Mouse (Mus musculus): ENCODE results near the gene Tmem47. TPM values are rescaled to one million over a fixed set of nuclear protein-coding genes. Genes with fewer than 3 reads are reported as not detected.

Gene Tmem47
- polyA plus RNA-seq, 1 experiment from 2014 or later, result 27.3 TPM

GRCm38 (mm10) chrX:81085025-81085752 lies 14.7 kb downstream of the Tmem47 start:
- ATAC-seq (ENCODE audit: insufficient read depth) (no peak; the same call in 1 of the 2 replicates), DNase-seq (peak; percentile 81)
- Histone ChIP-seq H3K4me3 (ENCODE audit: low read depth, low read length) (no peak overlapping the region), H3K9ac (no peak overlapping the region), H3K9me3 (ENCODE audit: low read depth, low read length) (no peaks in the 10 kb centered on the region), H3K27ac (ENCODE audit: low read depth) (no peak overlapping the region), H3K4me2 (no peak overlapping the region), H3K27me3 (ENCODE audit: insufficient read depth, low read length) (no peaks in the 10 kb centered on the region), H3K4me1 (ENCODE audit: insufficient read depth) (no peaks in the 10 kb centered on the region), H3K36me3 (ENCODE audit: insufficient read depth) (no peaks in the 10 kb centered on the region)
- WGBS, result 45% methylated on average over 2 of the region's 2 CpGs
- peak; percentile 46 for TF ChIP-seq CTCF (IDR thresholded peaks at IDR 0.05; ENCODE audit: low read depth)

- H3K9ac ChIP-seq, result no peak overlapping the region
- no peaks in the 10 kb centered on the region for H3K9me3 ChIP-seq (ENCODE audit: low read depth, low read length)
- H3K4me1 ChIP-seq (ENCODE audit: insufficient read depth), result no peaks in the 10 kb centered on the region
- DNase-seq (no peak), ATAC-seq (ENCODE audit: insufficient read depth) (no peak)
- H3K27ac ChIP-seq (ENCODE audit: low read depth), result no peak overlapping the region
- no peaks in the 10 kb centered on the region for H3K36me3 ChIP-seq (ENCODE audit: insufficient read depth)
- no peak overlapping the region for H3K4me2 ChIP-seq
- TF ChIP-seq CTCF (IDR thresholded peaks at IDR 0.05; ENCODE audit: low read depth), result no peak
- no peak overlapping the region for H3K4me3 ChIP-seq (ENCODE audit: low read depth, low read length)
- WGBS, result 52% methylated on average over 1 of the region's 1 CpGs
- H3K27me3 ChIP-seq (ENCODE audit: insufficient read depth, low read length), result no peaks in the 10 kb centered on the region
Measured at GRCm38 (mm10) chrX:81147416-81147815, 76.9 kb downstream of the Tmem47 start.
